Mouse (Mus musculus): ENCODE data around the gene Hand1.
"Not testable (repeated sequence)": the region's sequence is repeated elsewhere in the genome, so short reads cannot be mapped to it uniquely, and the experiment has no call there.

Gene Hand1

DNA sequence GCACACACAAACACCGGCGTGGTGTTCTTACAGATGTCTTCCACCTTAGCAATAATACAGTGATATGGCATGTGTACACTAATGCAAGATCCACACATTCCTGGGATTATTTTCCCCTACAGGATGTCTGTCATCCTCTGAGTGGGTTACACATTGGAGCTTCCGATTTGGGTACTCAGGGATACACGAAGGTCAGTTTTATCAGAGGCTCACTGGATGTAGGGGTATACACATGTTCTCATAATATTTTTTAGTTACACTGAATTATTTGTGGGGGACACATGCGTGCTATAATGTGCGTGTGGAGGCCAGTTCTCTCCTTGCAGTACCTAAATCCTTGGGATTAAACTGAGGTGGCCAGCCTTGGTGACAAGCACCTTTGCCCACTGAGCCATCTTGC, 1.4 kb upstream of the Hand1 start:
- no peak for DNase-seq (ENCODE audit: inconsistent age in 2 of 2, low spot score in 1 of 2)

DNA sequence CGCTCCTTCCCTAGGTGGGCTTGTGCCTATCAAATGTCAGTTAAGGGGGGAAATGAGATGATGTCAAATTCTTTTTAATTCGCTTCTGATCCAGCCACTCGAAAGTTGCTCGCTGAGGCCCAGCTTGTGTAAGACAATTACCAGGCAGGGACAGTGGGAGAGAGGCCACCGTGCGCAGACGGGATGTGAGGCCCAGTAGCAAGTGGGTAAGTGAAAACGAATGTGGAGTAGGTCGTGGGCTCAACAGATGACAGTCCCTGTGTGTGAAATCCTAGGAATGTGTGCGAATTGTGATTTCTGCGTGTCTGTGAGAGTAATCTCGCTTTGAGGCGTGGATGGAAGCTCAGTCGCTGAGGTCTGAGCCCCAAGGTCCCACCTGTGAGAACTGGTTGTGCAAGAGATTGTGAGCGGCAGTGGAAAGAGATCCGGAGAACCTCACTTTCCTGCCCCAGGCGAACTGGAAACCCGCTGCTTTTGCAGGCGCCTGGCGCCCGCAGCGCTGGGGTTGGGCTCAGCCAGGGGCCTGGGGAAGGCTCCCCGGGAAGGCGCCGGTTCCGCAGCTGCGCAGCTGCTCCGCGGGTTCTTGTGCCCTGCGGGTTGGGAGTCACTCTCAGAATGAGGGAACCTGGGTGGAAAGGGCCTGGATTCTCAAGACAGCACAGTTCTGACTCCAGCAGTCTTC, 819 bp upstream of the Hand1 start:
- DNase-seq (ENCODE audit: inconsistent age in 2 of 2, low spot score in 1 of 2), result no peak

DNA sequence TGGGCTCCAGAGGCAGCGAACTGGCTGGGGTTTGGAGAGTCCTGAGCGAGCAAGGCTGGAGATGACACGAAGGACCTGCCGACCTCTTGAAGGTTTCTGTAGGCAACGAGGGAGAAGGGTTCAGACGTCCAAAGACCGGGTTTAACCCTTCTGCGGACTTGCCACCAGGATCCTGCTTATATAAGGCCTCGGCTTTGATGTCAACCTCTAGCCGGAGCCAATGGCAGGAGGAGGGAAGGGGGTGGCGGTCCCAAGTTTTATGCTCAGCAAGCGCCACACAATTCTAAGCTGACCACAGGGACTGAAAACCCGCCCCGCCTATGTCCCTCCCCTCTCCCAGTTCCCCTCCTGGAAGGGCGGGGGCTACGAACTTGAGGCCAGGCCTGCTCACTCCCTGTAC, 757 bp downstream of the Hand1 start:
- DNase-seq (ENCODE audit: inconsistent age in 2 of 2, low spot score in 1 of 2), result peak in 1 of 2 experiments; percentile 49

DNA sequence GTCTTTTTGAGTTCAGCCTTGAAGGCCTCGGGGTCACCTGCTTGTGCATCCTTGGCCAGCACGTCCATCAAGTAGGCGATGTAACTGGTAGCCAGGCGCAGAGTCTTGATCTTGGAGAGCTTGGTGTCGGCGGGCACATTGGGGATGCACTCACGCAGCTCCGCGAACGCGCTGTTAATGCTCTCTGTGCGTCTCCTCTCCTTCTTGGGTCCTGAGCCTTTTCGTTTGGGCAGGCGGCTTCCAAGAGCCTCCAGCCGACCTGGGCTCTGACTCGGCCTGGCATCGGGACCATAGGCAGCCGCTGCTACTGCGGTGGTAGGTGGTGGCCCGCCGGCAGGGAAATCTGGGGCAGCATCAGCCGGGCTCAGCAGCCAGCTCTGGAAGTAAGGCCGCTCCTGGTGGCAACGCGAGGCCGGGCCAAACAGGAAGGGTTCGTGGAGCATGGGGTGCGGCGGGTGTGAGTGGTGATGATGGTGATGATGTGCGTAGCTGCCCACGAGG, 1.3 kb downstream of the Hand1 start:
- no peak for DNase-seq (ENCODE audit: inconsistent age in 2 of 2, low spot score in 1 of 2)

DNA sequence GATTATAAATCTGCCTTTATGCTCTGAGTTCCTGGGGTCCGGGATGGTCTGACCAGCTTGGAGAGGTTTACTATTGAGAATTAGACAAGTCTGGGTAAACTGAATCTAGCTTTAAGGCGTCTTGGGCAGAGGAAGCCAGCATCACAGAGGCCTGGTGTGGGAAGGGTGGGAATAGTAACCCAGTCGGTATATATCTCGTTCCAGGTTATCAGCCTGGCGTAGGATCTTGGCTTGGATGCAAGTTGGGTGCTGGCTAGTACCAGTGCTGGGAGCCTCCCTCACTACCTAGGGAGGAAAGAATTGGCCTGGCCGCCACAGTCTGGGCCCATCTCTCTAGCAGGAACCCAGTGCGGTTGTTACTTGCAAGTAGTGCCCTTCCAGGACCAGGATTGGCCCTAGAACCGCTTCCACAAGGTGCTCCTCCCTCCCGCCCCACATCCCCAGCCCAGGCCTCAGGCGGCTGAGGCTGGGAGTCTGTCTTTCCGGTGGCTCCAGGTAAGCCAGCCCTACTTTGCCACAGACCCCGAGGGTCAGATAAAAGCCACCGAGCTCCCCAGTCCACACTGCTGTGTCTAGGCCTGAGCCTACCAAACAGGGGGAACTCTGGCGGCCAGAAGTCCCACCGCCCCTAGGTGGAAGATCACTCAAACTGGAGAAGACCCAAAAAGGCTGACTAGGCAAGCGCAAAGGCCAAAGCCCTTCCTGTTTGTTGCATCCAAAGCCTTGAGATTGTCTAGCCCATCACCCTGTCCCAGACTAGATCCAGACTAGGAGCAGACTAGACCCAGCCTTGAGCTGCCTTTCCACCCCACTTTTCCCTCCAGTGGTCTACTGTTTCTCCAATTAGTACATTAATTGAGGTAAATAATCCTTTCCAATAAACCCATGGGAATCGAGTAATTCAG, 2.5 kb downstream of the Hand1 start:
- no peak for DNase-seq (ENCODE audit: inconsistent age in 2 of 2, low spot score in 1 of 2)

DNA sequence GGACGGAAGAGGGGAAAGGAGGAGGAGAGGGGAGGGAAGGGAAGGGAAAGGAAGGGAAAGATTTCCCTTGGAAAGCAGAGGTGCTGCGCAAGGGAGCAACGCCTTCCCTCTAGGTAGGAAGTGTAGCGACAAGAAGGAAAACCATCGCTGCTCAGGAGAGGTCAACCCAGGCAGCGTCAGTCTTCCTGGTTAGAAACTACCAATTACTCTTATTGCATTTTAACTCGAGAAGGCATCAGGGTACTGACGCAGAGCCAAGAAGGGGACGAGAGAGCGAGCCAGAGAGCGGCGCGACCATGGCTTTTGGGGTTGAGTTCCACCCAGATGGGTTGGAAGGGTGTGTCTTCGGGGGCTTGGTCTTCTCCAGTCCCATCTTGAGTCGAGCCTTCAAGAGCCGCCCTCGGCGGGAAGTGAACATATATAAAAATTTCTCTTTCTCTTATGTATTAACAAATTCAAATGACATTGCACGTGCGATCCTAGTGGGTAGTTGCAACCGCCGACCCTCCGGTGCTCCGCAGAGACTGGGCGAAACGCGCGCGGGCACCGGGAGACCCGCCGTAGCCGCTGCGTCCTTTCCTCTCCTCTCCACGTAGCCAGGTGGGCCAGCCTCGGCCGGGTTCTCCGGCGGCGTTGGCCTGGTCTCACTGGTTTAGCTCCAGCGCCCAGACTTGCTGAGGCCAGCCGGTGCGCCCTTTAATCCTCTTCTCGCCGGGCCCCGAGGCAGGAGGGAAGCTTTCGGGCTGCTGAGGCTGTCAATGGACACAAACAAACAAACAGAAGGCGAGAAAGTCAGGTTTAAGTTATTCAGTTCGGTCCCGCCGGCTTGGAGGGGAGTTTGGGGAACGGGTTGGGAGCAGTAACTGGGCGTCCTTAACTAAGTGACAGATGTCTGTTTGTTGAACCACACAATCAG, 3.4 kb downstream of the Hand1 start:
- no peak for DNase-seq (ENCODE audit: inconsistent age in 2 of 2, low spot score in 1 of 2)

DNA sequence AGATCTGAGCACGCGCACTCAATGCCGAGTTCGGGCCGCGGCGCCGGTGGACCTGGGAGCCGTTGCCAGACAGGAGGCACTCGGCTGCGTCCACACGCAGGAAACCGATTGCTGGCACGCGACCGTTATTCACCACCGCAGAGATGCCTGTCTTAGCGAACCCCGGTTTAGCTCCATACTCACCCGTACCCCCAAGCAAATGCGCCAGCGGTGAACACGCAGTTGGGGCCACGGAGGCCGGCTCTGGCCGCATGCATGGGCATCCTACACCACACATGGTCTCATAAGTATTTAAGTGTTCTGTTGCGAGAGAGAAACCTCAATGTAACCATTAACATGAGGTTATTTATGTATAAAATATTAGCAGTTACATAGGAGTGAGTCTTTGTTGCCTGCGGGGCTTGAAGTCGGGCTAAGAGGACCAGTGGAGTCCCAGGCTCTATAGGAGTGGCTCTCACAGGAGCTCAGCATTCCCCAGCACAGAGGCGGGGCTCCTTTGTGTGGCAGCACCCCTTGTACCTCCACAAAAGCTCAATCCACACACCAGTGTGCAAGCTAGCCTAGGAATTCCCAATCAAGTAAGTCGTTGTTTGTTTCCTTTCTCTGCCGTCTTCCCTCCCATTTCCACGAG, 4.6 kb downstream of the Hand1 start:
- DNase-seq (ENCODE audit: inconsistent age in 2 of 2, low spot score in 1 of 2), result peak in 1 of 2 experiments; percentile 67

DNA sequence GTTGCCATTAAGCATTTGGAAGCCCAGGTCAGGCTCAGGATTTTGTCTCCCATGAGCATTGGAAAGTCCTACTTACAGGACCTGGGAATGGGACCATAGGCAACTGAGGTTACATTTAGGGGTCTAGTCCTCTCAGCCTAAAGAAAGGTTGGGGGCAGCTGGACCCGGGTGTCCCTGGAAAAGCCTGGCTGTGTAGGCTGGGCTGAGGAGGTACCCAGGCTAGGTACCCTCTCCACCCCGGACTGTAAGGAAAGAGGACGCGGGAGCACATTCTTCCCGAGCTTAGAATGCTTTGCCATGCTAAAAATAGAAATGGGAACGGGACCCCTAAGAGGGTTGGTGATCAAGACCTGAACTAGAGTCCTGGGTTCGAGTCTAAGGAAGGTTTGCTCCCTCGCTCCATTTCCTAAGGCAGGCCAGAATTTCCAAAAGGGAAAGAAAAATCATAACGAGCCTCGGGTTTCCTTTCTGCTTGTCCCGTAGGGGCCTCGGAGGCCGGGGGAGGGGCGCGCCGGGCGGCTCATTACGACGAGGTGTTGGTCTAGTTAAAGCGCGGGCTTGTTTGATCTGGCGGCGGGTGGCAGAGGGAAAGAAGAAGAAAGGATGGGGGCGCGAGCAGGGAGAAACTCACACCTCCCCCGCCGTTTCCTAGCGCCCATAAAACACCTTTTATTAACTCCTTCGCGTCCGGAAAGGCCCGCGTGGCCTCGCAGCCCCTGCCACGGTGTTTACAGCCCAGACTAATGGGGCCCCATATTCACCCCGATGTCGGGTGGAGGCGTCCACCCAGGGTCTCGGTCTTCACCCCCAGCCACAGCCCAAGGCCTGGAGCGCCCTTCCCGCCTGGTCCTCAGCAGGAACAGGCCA, 5.3 kb downstream of the Hand1 start:
- no peak for DNase-seq (ENCODE audit: inconsistent age in 2 of 2, low spot score in 1 of 2)

DNA sequence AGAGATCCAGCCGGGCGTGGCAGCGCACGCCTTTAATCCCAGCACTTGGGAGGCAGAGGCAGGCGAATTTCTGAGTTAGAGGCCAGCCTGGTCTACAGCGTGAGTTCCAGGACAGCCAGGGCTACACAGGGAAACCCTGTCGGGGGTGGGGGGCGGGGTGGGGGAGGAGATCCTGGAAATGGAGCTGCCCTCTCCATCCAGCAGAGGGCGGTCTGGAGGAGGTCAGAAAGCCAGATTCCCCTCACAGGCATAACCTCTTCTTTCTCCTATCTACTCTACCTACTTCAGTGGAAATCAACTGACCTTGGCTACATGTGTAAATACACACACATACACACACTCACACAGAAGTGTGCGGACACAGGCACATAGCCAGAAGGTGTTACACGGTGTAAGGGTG, 7.4 kb downstream of the Hand1 start:
- DNase-seq (ENCODE audit: inconsistent age in 2 of 2, low spot score in 1 of 2), result not testable (repeated sequence)

DNA sequence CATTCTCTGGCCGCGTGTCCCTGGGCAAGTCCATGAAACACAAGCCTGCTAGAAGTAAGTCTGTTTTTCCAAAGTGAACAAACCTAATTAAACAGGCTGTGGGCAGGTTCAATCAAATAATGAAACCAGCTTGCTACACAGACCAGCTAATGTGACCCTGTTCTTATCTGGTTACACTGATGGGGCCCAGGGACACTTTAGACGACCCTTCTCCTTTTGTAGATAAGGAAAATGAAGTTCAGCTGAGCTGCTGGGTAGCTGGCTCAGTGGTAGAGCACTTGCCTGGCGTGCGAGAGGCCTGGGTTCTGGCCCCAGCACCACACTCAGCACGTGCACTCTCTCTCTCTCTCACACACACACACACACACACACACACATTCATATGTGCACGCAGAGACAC, 8.9 kb downstream of the Hand1 start:
- peak in 1 of 2 experiments; percentile 46 for DNase-seq (ENCODE audit: inconsistent age in 2 of 2, low spot score in 1 of 2)

DNA sequence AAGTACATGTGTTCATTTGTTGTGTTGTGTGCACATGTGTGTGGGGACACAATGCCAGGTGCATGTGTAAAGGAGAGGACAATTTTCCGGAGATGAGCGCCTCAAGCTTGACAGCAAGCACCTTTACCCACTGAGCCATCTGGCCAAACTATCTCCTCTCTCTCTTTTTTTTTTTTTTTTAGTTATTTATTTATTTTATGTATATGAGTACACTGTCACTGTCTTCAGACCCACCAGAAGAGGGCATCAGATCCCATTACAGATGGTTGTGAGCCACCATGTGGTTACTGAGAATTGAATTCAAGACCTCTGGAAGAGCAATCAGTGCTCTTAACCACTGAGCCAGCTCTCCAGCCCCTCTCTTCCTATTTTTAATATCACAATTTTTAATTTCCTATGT, 9.5 kb downstream of the Hand1 start:
- DNase-seq (ENCODE audit: inconsistent age in 2 of 2, low spot score in 1 of 2), result not testable (repeated sequence)

DNA sequence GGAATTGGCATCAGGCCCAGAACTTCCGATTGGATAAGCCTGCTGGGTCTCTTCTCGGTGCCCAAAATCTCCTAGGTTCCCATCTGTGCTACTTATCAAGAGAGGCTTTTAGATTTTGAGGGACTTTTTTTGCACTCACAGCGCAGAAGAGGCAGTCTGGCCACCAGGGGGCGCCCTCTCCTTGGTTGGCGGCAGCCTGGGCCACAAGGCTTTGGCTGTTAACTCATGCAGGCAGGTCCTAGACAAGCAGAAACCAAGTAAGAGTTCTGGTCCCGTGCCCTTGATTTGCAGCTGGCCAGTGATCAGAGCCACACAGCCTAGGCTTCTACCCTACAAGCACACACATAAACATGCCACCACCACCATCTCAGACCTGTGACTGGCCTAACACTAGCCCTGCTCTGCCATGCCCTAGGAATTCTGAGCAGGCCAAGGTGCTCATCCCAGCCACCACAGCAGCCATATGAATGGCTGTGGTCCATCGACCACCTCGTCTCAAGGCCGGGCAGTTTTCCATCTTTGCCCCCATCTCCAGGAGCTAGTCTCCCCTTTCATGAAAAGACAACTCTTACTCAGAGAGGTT, 12.5 kb downstream of the Hand1 start:
- DNase-seq (ENCODE audit: inconsistent age in 2 of 2, low spot score in 1 of 2), result peak; percentile 79 to 93

DNA sequence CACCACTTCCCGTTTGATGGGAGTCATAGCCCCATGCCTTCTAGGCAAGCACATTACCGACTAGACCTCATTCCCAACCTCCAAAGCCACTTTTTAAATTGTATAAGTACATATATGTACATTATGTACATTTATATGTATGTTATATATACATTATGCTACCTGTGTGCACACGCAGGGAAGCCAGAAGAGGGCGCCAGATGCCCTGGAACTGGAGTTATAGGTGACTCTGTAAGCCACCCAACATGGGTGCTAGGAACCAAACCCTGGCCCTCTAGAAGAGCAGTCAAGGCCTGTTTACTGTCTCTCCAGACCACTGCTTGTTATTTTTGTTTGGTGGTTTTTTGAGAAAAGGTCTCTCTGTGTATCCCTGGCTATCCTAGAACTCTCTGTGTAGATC, 14.4 kb downstream of the Hand1 start:
- no peak for DNase-seq (ENCODE audit: inconsistent age in 2 of 2, low spot score in 1 of 2)

DNA sequence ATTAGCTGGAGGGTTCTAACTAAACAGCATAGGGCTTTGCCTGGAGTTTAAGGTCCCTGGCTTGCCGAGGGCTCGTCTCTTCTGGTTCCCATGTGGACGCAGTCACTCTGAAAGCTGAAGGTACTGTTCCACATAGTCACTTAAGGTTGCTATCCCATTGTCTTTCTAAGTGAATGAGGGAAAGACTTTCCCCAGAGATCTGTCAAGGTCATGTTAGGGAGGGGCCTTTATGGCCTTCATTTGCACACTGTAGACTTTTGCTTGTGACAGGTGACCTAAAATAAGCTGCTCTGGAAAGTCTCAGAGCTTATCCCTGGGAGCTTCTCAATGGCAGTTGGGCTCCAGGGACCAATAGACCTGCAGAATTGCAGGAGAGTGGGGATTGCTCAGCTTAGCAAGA, 19.0 kb downstream of the Hand1 start:
- no peak for DNase-seq (ENCODE audit: inconsistent age in 2 of 2, low spot score in 1 of 2)

DNA sequence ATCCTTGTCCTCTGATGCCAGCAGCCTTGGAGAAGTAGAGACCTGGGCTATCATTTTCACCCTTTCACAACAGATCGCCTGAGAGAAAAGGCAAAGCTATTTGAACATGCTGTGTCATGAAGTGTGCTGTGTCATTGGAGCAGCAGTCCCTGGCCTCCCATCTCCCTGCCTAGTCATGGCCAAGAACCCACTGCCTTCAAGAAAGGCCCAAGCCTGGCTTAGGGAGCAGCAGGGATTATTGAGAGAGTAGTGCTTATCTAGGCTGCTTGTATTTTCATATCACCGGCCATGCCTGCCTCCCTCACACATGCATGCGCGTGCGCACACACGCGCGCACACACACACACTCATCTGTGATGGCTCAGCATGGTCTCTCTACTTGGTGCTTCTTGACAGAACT, 20.4 kb downstream of the Hand1 start:
- DNase-seq (ENCODE audit: inconsistent age in 2 of 2, low spot score in 1 of 2), result no peak

DNA sequence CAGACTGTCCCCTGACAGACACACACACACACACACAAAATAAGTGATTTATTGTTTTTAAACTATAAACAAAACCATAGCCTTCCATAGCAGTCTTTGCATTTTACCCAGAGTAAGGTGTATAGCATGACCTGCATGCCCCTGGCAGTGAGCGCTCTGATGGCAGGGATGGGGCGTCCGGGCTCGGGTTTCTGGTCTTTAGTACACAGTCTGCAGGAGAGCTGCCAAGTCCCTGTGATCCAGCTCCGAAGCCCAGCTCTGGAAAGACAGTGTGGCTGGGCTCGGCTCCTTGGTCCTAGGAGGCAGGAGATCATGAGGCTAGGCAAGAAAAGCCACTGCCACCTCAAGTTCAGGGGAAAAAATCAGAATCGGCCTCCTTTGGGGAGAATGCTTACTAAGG, 21.6 kb downstream of the Hand1 start:
- no peak for DNase-seq (ENCODE audit: inconsistent age in 2 of 2, low spot score in 1 of 2)

DNA sequence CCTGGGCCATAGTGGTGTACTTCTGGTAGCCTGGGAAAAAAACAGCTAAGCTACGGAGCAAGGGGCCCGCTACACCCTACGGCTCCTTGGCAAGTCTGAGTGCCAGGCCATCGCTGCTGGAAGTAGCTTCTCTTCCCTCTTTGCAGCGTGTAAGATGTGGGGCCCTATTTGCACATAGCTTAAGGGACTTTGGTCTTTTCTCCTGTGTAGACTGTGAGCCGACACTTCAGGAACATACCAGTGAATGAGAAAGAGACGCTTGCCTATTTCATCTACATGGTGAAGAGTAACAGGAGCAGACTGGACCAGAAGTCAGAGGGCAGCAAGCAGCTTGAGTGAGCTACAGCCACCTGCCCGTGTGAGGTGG, 22.9 kb downstream of the Hand1 start:
- no peak for DNase-seq (ENCODE audit: inconsistent age in 2 of 2, low spot score in 1 of 2)

DNA sequence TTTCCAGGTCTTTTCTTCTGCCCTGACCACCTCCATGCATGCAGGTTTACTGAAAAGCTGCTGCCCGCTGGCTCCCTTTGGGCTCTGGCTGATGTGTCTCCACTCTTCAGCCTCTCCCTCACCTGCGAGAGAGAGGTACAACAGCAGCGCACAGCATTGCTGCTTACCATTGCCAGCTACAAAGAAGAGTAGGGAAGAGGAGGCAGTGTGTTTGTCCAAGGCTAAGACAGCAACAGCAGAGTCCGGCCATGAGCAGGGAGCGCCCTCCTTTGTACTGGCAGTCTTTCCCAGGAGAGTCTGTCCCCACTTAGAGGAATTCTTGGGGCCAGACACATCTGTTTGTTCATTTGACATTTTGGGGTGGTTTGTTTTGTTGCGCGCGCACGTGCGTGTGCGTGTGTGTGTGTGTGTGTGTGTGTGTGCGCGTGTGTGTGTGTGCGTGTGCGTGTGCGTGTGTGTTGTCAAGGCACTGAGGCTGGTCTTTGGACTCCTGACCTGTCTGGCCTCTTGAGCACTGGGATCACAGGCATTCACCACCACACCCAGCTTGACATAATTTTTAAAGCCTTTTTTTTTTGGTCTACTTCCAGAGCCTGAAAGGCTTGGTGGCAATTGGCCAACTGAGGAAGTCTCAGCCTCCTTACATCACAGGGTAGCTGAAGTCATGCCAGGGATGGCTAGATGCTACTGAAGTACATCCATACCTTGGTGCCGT, 23.4 kb downstream of the Hand1 start:
- DNase-seq (ENCODE audit: inconsistent age in 2 of 2, low spot score in 1 of 2), result no peak

DNA sequence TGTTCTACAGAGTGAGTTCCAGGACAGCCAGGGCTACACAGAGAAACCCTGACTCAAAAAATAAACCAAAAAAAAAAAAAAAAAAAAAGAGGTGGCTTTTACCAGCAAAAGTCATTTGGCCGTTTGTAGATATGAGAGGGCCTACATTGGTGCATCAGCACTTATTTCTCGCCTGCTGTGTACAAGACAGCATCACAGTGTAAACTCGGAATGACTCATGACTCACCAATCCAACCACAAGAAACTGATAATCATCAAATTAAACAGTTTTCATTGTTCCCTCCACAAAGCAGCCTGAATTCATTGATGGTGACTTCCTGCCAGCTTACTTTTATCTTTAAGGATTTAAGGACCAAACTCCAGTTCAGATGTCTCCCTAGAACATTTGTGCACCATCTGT, 27.6 kb downstream of the Hand1 start:
- DNase-seq (ENCODE audit: inconsistent age in 2 of 2, low spot score in 1 of 2), result no peak

All from adrenal gland, adult (tissue).